Mouse (Mus musculus) monocyte, adult 2 months (primary cell): Measurements from ENCODE around the gene Rars.
A peak's percentile ranks its signal among the peaks of the same experiment; 100 is the strongest.
"Not testable (repeated sequence)": the region's sequence is repeated elsewhere in the genome, so short reads cannot be mapped to it uniquely, and the experiment has no call there.

Experiments
- DNase-seq, 2 experiments: peaks; one replicate each; pipeline ENCODE4 v3.0.0; 2022; ENCODE audit warnings: low spot score in 2 of 2, low read depth in 1 of 2

Gene Rars

DNA sequence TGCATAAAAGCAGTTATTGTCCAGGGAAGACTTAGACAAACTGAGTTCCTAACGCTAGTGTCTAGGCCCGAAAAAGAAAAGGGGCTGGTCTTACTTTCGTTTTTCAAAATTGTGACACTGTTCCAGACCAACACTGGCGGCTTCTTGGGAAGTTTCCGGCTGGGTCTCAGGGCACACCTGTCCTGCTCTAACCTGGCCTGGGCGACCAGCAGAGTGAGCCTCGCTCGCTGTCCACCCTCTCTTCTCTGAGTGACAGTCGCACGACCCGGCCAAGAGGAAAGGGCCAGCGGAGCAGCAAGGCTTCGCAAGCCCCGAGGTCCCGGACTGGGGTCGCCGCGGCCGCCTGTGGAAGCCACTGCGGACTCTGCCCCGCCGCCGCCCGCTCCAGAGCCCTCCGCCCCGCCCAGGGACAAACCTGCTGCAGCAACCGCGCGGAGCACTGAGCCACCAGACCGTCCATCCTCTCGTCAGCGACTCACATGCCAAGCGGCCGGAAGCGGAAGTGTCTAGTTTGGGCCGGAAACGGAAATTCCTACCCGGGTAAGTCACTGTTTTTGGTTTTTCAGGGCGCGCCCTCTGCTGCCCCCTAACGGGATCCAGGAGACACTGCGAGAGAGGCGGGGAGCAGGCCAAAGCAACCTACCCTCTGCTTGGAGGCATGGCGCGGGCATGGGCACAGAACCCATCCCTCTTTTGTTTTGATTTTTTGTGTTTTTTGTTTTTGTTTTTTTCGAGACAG lies at the start of gene Rars:
TSS of gene Rars (minus strand) at position 485 of the 739 bp plus-strand sequence.
- DNase-seq, result peak; percentile 85 to 94

DNA sequence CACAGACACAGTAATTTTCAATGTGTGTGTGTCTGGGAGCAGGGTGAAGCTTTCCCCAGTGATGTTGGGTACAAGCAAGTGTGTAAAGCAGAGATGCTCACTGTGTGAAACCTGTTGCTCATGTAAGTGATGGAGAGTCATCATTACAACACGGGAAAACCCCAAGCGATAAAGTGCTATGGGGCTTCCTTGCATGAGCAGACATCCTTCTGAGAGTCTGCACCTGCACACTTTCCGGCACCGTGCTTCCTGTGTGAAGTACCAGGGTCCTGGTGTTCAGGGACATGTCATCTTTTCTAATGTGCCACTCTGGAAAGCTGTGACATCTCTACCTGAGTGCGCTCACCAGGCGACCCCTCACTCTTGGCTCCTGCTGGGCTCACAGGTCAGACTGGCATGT lies 48.5 kb upstream of the Rars start:
- no peak for DNase-seq

GRCm38 (mm10) chr11:35878559-35878897 lies 44.2 kb upstream of the Rars start:
- no peak for DNase-seq

DNA sequence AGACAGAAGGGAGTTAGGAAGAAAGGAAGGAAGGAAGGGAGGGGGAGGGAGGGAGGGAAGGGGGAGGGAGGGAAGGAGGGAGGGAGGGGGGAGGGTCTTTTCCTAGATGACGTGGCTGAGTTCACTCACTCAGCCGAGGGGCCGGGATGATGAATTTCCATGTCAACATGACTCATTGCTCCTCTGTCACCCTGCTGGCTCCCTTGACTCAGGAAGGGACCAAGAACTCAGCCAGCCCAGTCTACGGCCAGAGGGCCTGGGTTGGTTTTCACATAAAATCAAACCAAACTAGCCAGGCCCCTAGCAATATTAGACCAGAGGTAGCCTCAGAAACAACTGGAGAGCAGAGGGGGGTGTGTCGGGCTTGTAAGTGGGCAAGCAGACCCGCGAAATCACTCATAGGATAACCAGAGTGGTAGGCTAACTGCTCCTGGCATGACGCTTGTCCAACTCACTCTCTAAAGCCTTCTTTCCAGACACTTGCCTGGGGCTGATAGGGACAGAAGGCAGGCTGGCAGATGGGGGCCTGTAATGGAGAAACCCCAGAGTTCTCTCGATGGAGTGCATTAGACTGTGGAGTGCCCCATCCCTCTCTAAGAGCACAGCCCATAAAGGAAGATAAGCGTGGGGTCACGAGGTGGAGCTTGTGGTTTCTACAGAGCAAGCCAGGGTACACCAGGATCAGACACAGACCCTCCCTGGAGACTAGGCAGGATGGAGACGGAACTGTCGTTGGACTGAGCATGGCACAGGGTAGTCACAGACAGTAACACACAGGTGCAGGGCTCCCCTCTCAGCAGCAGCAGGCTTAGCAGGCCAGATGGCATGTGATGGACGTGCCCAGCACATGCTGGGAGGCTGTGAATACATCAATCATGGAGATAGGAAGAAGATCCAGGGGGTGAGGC lies 43.6 kb upstream of the Rars start:
- DNase-seq, result no peak

- DNase-seq, result no peak
Measured at GRCm38 (mm10) chr11:35873624-35874244, 39.4 kb upstream of the Rars start.

DNA sequence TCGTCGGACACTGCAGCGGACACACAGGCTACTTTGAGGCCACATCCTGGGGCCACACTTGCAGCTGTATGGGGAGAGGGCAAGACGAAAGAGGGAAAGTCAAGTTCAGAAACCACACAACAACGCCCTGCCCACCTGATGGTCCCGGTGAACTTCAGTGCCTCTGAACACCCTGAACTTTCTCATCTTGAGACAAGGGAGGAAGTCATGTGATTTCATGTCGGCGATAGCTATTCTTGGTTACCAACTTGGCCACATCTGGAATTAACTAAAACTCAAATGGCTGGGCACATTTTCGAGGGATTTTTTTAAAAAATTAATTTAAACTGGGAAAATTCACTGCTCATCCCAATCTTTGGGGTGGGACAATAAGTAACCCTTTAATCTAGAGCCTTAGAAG lies 36.7 kb upstream of the Rars start:
- no peak for DNase-seq

GRCm38 (mm10) chr11:35866140-35866539 lies 31.8 kb upstream of the Rars start:
- no peak for DNase-seq

- DNase-seq, result no peak
Measured at GRCm38 (mm10) chr11:35864981-35865604, 30.8 kb upstream of the Rars start.

GRCm38 (mm10) chr11:35863653-35864052 lies 29.3 kb upstream of the Rars start:
- no peak for DNase-seq

DNA sequence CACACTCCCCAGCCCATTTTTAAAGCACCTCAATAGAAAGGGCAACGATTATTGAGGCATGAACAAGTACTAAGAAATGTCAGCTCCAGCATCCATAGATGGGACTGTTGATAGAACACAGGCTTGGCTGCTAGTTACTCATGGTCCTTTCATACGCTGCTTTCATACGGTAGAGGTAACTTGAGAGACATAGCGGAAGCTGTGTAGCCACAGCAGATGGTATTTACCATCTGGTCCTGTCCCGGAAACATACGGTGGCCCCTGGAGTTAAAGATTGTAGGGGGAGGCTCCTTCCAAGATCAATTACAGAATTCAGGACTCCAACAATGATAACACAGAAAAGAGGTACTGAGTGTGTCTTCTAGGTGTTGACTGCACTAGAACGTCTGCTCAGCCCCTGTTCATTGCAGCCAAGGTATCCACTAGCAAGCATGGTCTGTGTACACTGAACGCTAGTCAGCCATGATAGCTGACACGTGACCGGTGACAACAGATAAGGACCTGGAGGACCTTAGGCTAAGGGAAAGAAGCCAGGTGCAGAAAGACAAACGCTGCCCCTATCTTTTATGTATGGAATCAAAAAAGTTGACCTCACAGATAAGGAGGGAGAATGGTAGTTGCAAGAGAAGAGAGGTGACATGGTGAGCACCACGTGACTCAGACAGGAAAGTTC lies 23.2 kb upstream of the Rars start:
- no peak for DNase-seq

- DNase-seq, result no peak
Measured at GRCm38 (mm10) chr11:35856359-35857040, 22.2 kb upstream of the Rars start.

DNA sequence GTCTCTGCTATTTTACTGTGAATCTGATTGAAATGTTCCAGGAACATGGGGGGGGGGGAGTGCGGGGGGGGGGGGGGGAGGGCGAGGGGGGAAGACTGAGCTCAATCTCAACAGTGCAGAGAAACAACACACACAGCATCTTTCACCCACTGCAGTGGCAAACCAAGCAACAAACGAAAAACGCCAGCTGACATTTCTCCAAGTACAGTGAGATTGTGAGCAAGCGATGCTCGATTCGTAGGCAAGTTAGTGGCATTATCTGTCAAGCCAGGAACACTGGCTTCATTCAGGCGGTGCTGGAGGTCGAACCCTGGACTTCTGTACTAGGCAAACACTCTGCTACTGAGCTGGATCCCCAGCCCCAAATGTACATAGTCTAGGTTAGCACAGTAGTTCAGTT lies 21.3 kb upstream of the Rars start:
- no peak for DNase-seq

- DNase-seq, result no peak
Measured at GRCm38 (mm10) chr11:35854941-35855340, 20.6 kb upstream of the Rars start.

DNA sequence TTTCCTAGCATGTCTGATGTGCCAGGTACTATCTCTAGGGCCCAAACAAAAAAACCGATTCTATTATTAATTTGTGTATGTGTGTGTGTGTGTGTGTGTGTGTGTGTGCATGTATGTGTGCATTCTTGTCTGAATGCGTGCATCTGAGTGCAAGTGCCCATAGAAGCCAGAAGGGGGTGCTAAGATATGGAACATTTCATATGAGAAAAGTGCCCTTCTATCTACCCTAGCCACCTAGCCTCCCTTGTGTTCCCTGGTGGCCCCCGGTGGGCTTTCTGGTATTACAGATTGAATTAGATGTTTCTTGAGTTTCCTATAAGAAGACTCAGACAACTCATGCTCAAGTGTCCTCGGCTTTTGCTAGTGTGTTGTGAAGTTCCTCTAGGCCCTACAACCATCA lies 19.3 kb upstream of the Rars start:
- DNase-seq, result no peak

GRCm38 (mm10) chr11:35852731-35853130 lies 18.4 kb upstream of the Rars start:
- DNase-seq, result no peak

DNA sequence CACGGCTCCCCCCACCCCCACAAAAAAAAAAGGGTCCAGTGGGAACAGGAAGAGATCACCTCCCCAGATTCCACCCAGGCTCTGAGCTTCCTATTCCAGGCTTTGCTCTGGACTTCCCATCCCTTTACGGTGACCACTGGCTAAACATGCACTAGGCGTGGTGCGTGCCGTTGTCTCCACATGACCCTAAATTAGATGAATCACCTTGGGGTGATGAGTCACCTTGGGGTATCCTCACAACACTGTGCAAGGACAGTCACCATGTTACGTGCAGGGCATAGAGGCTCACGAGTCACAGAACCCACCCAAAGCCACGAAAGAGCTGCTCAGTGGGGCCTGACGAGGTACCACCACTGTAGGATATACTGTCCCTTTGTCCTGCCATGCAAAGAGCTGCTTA lies 10.0 kb upstream of the Rars start:
- no peak for DNase-seq

GRCm38 (mm10) chr11:35842560-35842959 lies 8.3 kb upstream of the Rars start:
- DNase-seq, result not testable (repeated sequence)

GRCm38 (mm10) chr11:35841738-35842325 lies 7.5 kb upstream of the Rars start:
- DNase-seq, result no peak

- DNase-seq, result not testable (repeated sequence)
Measured at GRCm38 (mm10) chr11:35840806-35841205, 6.5 kb upstream of the Rars start.

- no peak for DNase-seq
Measured at GRCm38 (mm10) chr11:35840282-35840681, 6.0 kb upstream of the Rars start.
